Mouse (Mus musculus) layer of hippocampus, adult 2 months (tissue): ENCODE measurements around the gene Smad3. TPM values are rescaled to one million over a fixed set of nuclear protein-coding genes. Genes with fewer than 3 reads are reported as not detected.

ENCODE experiments used
- DNase-seq, 2 experiments: peaks; one replicate each; pipeline ENCODE4 v3.0.0; 2022; ENCODE audit warnings: low spot score in 2 of 2
- H3K27ac ChIP-seq: fragments of 200-600 bp; 2 replicates; pipeline ENCODE4 v1.8.1; 2022
- H3K4me3 ChIP-seq: fragments of 200-600 bp; 2 replicates; pipeline ENCODE4 v1.8.1; 2022; ENCODE audit warnings: mild to moderate bottlenecking
- CTCF ChIP-seq: fragments of 200-600 bp; conservative IDR thresholded peaks from 2 replicates; pipeline ENCODE4 v1.8.1; 2022; ENCODE audit warnings: antibody characterized with exemption, mild to moderate bottlenecking, moderate library complexity
- total RNA-seq, 2 experiments: library from RNA; stranded (reverse); gene quantifications; 2 replicates each; pipeline ENCODE4 v1.2.3; 2021

Gene Smad3
- total RNA-seq, 2 experiments from 2014 or later, result 48.7 to 49.6 TPM

DNA sequence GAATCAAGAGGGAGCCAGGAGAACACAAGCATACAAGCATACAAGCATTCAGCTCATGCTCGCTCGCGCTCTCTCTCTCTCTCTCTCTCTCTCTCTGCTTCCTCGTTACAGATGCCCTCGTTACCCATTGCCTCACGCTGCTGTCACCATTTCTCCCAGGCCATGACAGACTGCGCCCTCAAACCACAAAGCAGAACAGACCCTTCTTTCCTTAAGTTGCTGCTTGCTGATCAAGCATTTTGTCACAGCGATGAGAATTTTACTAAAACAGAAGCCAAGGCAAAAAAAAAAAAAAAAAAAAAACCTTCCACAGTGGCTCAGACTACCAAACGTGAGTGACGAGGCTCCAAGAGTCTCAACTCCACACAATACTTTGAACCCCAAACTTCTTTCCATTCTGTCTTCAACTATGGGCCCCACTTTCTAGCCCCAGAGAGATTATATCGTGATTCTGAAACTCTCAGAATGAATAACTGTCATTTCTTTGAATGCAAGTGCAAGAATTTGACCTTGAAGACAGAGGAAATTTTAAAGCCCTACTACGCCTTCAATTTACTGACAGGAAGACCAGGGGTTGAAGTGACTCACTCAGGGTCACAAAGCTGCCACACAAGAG is 19.6 kb downstream of the Smad3 start:
- no peak for DNase-seq
- Histone ChIP-seq H3K27ac (peak overlapping the region; percentile 48; the same call in 1 of the 2 replicates), H3K4me3 (no peak overlapping the region)
- no peak for TF ChIP-seq CTCF

DNA sequence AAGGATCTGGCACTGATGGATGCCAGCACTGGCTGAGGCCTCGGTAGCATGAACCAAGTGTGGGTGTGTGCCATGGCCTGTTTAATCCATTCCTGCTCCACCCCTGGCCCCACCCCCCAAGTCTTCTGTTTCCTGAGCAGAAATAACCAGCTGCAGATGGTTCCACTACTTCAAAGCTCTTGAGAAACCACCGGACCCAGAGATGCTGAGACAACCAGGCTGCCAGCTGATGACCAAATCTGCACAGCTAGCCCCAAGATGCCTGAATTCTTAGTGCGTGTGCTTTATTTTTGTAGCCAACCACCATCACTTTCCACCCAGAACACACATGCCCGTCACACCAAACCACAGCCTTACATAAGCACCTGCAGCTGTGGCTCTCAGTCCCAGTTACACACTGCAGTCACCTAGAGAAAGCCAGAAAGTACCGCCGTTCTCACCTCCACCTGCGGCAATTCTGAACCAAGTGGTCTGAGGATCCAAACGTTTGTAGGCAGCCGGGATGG is 20.3 kb downstream of the Smad3 start:
- TF ChIP-seq CTCF, result no peak
- peak overlapping the region; percentile 48; the same call in 1 of the 2 replicates for H3K27ac ChIP-seq
- DNase-seq, result no peak
- H3K4me3 ChIP-seq, result no peak overlapping the region

DNA sequence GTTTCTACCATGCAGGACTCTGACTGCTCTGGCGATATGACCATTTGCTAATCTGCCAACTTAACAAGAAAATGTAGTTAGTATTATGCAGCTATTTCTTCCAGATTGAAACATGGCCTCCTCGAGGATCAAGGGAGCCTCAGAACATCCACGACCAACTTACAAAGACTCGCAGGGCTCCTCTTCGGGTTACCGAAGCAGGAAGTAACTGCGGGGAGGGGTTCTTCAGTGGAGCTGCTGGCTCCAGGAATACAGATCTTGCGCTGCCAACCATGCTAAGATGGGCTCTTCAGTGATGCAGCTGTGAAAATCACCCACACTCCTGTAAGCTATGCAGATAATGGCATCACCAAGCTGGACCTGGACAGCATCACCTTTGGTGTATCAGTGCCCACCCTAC is 23.5 kb downstream of the Smad3 start:
- no peak for DNase-seq
- H3K27ac ChIP-seq, result no peak overlapping the region
- no peak overlapping the region for H3K4me3 ChIP-seq
- no peak for TF ChIP-seq CTCF

DNA sequence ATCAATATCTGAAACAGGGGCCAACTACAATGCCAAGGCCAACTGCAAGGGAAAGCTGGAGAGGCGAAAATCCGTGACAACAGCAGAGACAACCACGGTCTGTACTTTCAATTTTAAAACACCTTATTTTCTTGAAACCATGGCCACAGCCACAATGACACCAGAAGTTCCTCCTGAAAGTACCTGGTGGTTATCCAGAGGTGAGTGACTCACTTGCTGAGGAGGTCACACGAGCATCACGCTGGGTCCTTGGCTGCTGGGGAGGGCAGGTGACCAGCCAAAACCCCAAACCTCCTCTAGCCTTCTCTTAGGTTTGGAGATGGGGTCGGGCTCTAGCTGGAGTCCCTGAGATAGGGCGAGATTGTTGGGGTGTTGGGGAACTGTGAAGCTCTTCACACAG is 25.1 kb downstream of the Smad3 start:
- no peak overlapping the region for H3K4me3 ChIP-seq
- DNase-seq, result no peak
- H3K27ac ChIP-seq, result no peak overlapping the region
- TF ChIP-seq CTCF, result no peak

DNA sequence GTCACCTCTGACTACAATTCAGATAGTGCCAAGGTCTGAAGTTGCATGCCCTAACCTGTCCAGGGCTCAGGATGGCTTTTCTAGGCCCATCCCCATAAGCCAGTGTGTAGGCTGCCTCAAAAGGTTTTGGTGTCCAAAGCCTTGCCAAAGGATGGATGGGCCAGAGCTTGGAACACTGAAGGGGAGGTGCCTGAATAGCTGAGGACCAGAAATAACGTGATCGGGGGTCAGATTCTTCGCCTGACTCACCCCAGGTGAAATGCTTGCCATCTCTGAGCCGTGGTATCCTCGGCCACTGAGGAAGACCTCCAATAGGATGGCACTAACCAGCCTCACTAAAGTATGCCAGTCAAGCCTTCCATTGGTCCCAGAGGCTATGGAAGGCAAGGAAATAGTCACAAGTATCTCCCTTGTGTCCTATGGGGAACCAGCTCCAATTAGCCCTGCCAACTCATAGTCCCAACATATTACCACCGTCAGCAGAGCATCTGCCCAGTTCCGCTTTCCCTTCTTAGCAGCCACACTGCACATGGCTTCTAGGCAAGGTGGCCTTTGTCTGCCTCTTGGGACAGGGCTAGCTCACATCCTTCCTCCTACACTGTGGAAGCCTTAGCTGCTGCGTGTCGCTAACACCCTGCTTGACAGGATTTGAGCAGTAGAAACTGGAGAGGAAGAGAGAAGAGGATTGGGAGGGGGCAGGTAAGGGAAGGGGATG is 26.5 kb downstream of the Smad3 start:
- no peak overlapping the region for H3K4me3 ChIP-seq
- TF ChIP-seq CTCF, result no peak
- H3K27ac ChIP-seq, result no peak overlapping the region
- no peak for DNase-seq

DNA sequence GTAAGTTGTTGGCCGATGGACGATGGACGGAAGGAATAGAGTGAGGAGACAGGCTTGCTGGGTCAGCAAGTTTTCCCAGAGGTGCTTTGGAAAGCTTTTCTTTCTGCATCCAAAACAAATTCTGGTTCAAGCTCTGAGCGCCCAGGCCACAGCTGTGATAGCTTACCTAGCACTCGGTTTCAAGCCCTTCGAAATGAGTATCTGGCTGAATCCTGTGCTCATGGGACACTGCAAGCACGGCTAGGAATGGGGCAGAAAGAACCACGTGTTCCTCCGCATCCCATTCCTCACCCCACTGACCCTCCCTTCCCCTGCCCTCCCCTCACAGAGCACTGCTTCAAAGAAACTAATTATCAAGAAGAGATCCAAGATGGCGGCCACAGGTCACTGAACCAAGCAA is 28.8 kb downstream of the Smad3 start:
- no peak for DNase-seq
- Histone ChIP-seq H3K4me3 (no peak overlapping the region), H3K27ac (no peak overlapping the region)
- TF ChIP-seq CTCF, result no peak

DNA sequence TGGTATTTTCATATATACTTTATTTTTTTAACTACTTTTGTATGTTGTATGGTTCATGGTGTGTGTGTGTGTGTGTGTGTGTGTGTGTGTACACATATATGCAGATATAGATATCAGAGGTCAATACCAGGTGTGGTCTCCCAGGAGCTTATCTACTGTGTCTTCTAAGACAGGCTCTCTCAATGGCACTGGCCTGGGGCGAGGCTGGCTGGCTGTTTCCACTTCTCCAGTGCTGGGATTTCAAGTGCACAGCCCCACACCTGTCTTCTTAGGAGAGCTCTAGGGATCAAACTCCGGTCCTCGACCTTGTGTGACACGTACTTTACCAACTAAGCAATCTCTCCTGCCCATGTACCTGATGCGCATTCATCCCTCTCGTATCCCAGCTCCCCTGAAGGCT is 30.7 kb downstream of the Smad3 start:
- no peak overlapping the region for H3K27ac ChIP-seq

DNA sequence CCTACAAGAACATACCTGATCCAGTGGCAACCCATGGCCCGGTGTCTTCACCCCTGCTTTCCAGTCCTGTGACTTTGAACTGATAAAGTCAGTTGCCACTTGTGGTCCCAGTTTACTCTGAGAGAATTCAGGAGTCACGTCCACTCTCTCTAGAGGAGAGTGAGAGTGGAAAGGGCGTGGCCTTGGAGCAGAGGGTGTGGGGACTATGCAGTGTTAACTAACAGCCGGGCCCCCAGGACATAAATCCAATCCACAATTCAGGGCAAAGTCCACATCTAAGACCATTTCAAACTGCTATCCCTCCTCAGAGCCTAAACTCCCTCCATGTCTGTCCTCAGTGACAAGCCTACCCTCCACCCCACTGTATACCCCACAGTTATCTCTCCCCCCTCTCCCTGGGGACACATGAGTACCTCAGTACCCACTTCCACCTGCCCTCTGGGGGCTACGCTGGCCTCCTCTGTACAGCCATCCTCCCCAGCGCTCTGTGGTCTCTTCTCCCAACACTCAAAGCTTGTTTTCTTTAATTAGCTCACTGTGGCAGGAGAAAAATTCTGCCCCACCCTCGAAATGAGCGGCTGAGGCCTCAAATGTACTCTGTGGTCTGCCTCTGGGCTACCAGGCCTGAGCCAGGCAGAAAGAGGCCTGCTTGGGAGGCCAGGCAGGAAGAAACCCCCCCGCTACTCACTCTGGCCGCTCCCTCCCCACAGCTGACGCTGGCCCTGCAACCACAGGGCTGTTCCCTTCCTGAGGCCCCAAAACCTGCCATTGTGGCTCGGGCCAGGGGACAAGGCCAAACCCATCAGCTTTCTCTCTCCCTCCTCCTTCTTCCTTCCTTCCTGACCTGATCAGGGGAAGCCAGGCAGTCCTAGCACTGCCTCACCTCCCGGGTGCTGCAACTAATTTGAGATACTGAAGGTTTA is 31.4 kb downstream of the Smad3 start:
- Histone ChIP-seq H3K27ac (0 out of 2 replicates have a peak overlapping the region, but pooled peaks have one; percentile 1), H3K4me3 (no peak overlapping the region)
- no peak for DNase-seq
- no peak for TF ChIP-seq CTCF

More for the DNA sequence above, 30.7 kb downstream of the Smad3 start:
- H3K4me3 ChIP-seq, result no peak overlapping the region
- DNase-seq, result no peak
- TF ChIP-seq CTCF, result no peak

DNA sequence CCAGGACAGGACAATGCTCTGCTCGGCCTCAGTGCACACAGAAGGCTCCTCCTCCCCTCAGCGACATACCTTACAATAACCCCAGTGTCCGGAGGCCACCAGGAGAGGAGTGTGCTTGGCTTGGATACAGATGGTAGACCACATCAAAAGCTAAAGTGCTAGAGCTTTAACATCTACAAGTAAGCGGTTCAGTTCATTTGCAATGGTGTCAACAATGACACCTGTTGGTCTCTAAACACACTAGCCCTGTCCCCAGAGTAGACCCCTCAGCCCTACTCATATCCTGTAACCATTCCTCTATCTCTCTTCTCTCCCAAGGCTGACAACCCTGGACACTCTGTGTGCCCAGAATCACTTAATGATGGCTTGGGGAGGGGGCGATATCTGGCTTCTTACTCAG is 33.0 kb downstream of the Smad3 start:
- DNase-seq, result no peak
- no peak overlapping the region for H3K4me3 ChIP-seq
- H3K27ac ChIP-seq, result no peak overlapping the region
- no peak for TF ChIP-seq CTCF

DNA sequence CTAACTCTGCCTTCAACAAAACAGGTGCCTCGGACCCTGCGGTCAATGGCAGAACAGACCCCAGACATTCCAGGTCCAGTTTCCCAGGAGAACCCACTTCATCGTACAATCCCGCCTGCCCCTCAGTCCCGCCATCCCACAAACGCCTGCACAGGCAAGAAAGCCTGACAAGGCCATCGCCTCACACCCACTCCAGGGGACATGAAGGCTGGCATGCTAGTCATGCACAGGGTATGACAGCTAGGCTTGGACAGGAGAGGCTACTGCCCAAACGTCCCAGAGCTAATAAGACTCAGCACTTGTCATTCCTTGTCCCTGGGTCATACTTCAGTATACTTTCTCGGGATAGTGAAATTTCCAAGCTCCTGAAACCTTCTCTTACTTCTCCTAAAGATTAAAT is 34.9 kb downstream of the Smad3 start:
- TF ChIP-seq CTCF, result no peak

DNA sequence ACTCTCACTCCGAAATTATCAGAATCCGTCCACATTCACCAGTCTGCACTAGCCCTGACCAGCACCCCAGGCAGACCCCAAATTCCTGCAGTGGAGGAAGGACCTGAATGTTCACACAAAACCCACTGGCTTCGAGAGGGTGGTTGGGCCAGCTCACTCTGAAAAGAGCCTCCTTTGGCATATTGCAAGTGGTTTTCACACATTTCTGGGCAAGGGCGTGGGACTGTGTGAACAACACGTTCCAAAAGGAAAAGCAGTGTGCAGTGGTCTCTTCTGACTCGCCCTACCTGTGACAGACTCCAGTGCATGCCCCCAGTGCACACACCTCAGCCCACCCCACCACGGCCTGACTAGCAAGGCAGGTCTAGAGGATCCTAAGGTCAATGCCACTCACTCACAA is 35.4 kb downstream of the Smad3 start:
- H3K4me3 ChIP-seq, result no peak overlapping the region
- no peak for TF ChIP-seq CTCF
- H3K27ac ChIP-seq, result no peak overlapping the region
- DNase-seq, result no peak

More for the DNA sequence above, 34.9 kb downstream of the Smad3 start:
- H3K4me3 ChIP-seq, result no peak overlapping the region
- DNase-seq, result no peak
- H3K27ac ChIP-seq, result no peak overlapping the region

DNA sequence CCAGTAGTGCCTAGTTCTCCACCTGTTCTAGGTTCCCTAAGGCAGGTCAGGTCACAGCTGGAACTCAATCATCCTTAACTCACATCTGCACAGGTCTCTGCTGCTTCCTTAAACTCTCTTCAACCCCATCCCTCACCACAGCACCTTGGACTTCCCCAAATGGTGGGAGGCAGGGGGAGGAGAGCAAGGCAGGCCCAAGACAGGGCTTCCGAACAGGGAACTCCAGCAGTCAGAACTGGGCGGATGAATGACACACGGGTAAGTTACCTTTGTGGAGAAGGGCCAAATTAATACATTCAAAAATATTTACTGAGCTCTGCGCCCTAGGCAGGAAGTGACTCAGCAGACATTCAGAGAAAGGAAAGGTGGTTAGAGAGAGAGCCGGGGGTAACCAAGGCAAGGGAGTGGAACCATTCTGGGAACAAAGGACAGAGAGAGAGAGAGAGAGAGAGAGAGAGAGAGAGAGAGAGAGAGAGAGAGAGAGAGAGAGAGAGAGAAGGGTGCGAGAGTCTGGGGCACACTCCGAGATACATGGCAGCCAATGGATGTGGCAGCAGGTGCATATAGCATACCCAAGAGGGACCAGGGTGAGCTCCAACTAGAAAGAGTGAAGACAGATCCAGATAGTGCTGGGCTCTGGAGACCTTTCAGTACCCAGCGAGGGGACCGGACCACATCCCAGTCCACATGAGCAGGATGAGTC is 36.1 kb downstream of the Smad3 start:
- no peak for TF ChIP-seq CTCF
- Histone ChIP-seq H3K27ac (0 out of 2 replicates have a peak overlapping the region, but pooled peaks have one; percentile 8), H3K4me3 (no peak overlapping the region)
- DNase-seq, result no peak
